Mouse (Mus musculus): ENCODE measurements around the gene Ly6g5c. TPM values are rescaled to one million over a fixed set of nuclear protein-coding genes. Genes with fewer than 3 reads are reported as not detected.
A peak's percentile ranks its signal among the peaks of the same experiment; 100 is the strongest.

Ly6g5c gene
- polyA plus RNA-seq, 1 experiment, result not detected

DNA sequence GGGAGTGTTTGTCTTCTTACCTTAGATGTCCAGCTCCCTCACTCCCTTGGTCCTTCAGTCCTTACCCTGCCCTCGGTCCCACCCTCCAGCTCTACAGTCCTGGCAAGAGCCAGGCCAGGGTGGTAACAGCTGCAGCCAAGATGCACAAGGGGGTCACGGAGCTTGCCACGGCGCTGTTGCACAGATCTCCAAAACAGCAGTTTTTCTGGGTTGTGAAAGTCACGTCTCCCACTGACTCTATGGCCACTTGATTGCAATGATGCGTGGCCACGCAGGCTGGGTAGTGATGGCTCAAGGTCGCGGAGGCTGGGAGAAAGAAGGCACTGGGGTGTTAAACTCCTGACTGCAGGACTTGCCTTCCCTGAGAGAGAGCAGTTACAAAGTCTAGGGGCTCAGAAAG is 36.6 kb upstream of the Ly6g5c start:
- no peak for TF ChIP-seq CTCF (conservative IDR thresholded peaks at IDR 0.05; ENCODE audit: insufficient read depth, insufficient read length, low read depth, low read length)
- TF ChIP-seq POLR2A (IDR thresholded peaks at IDR 0.05; ENCODE audit: low read depth, low read length), result no peak
- Histone ChIP-seq H3K4me1 (ENCODE audit: control insufficient read depth, insufficient read depth, low read length) (no peaks in the 10 kb centered on the region), H3K36me3 (ENCODE audit: control insufficient read depth, insufficient read depth, low read length) (no peaks in the 10 kb centered on the region), H3K27me3 (replicated peaks; ENCODE audit: control insufficient read depth, insufficient read depth, low read length) (no peaks in the 10 kb centered on the region), H3K27ac (ENCODE audit: insufficient read depth, low read depth, low read length) (no peak overlapping the region), H3K4me3 (ENCODE audit: insufficient read depth, low read depth, low read length) (no peak overlapping the region)
- peak; percentile 29 for DNase-seq
- 54% methylated on average over 9 of the region's 9 CpGs for WGBS

DNA sequence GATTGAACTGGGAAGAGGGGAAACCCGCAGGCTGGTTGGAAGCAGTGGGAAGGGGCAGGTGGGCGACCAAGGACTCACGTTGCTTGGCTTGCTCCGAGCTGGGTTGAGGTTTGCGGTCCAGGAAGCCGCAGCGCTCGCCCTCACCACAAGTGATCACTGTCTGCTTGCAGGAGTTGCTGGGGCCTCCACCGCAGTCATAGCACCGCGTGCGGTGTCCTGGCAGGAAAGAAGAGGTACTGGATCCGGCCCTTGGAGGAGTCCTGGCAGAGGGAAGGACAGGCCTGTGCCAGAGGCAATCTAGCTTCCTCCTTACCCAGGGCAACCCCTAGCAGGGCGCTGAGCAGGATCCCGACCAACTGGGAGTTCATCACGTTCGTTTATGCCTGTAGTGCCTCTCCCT is 34.0 kb upstream of the Ly6g5c start:
- DNase-seq, result no peak
- TF ChIP-seq POLR2A (IDR thresholded peaks at IDR 0.05; ENCODE audit: low read depth, low read length) (no peak), CTCF (conservative IDR thresholded peaks at IDR 0.05; ENCODE audit: insufficient read depth, insufficient read length, low read depth, low read length) (no peak)
- Histone ChIP-seq H3K36me3 (ENCODE audit: control insufficient read depth, insufficient read depth, low read length) (no peaks in the 10 kb centered on the region), H3K27ac (ENCODE audit: insufficient read depth, low read depth, low read length) (no peak overlapping the region), H3K4me1 (ENCODE audit: control insufficient read depth, insufficient read depth, low read length) (peaks cover 10% of the 10 kb centered on the region; the same call in 1 of the 2 replicates), H3K27me3 (replicated peaks; ENCODE audit: control insufficient read depth, insufficient read depth, low read length) (no peaks in the 10 kb centered on the region), H3K4me3 (ENCODE audit: insufficient read depth, low read depth, low read length) (no peak overlapping the region)
- WGBS, result 56% methylated on average over 17 of the region's 17 CpGs

DNA sequence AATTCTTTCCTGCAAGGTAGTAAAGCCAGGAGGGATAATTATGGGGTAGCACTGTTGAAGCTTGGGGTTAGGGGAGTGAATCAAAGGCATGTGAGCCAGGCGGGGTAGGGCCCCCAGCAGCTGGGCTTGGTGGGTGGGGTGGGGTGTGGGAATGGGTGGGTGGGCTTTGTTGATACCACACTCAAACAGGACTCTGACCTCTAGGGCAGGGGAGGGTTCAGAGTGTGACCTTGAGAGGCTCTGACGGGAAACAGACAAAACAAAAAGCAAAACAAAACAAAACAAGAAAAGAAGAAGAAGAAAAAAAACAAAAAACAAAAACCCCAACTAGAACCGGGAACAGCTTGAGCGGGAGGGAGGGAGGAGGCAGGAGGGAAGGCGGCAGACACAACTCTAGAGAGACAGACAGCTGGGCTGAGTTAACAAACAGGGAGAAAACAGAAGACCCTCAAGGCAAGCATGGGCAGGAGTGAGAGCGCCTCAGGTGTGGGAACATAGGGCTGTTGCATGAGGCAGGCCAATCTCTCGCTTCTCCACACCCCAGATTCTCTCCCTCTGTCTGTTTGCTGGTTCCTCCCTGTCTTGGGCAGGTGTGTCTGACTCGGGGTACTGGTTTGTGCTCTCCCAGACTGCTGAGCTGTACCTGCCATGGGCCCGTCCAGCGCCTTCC is 31.4 kb upstream of the Ly6g5c start, which contains the start of gene Ly6g6e:
Ly6g6e (plus strand) TSS at position 396 of the 670 bp plus-strand sequence.
- DNase-seq, result no peak
- Histone ChIP-seq H3K27me3 (replicated peaks; ENCODE audit: control insufficient read depth, insufficient read depth, low read length) (no peaks in the 10 kb centered on the region), H3K36me3 (ENCODE audit: control insufficient read depth, insufficient read depth, low read length) (no peaks in the 10 kb centered on the region), H3K4me3 (ENCODE audit: insufficient read depth, low read depth, low read length) (peak within 1 kb of the TSS; percentile 66), H3K4me1 (ENCODE audit: control insufficient read depth, insufficient read depth, low read length) (peaks cover 10% of the 10 kb centered on the region; the same call in 1 of the 2 replicates), H3K27ac (ENCODE audit: insufficient read depth, low read depth, low read length) (peak within 1 kb of the TSS; percentile 81)
- TF ChIP-seq CTCF (conservative IDR thresholded peaks at IDR 0.05; ENCODE audit: insufficient read depth, insufficient read length, low read depth, low read length) (no peak), POLR2A (IDR thresholded peaks at IDR 0.05; ENCODE audit: low read depth, low read length) (no peak)
- 50% methylated on average over 10 of the region's 10 CpGs for WGBS

DNA sequence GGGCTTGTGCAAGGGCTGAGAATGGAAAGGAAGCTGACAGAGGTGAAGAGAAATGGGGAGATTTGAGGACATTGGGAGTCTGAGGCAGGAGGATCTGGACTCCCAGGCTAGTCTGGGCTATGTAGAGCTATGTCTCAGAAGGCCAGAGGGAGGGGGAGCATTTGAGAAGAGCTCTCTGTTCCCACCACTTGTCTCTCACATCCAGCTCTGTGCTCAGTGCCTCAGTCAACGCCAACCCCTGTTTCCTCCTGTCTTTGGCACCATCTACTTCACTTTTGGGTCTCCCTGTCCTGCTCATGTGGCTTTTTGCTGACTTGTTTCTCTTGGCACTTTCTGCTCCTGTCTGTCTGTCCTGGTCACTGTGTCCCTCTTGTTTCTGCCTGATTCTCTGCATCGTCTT is 30.8 kb upstream of the Ly6g5c start:
- no peaks in the 10 kb centered on the region for H3K36me3 ChIP-seq (ENCODE audit: control insufficient read depth, insufficient read depth, low read length)
- H3K27me3 ChIP-seq (replicated peaks; ENCODE audit: control insufficient read depth, insufficient read depth, low read length), result no peaks in the 10 kb centered on the region
- WGBS, result 21% methylated on average over 2 of the region's 2 CpGs
- TF ChIP-seq CTCF (conservative IDR thresholded peaks at IDR 0.05; ENCODE audit: insufficient read depth, insufficient read length, low read depth, low read length) (no peak), POLR2A (IDR thresholded peaks at IDR 0.05; ENCODE audit: low read depth, low read length) (no peak)
- peaks cover 10% of the 10 kb centered on the region; the same call in 1 of the 2 replicates for H3K4me1 ChIP-seq (ENCODE audit: control insufficient read depth, insufficient read depth, low read length)
- H3K4me3 ChIP-seq (ENCODE audit: insufficient read depth, low read depth, low read length), result peak overlapping the region; percentile 66
- peak overlapping the region; percentile 81 for H3K27ac ChIP-seq (ENCODE audit: insufficient read depth, low read depth, low read length)
- DNase-seq, result no peak

DNA sequence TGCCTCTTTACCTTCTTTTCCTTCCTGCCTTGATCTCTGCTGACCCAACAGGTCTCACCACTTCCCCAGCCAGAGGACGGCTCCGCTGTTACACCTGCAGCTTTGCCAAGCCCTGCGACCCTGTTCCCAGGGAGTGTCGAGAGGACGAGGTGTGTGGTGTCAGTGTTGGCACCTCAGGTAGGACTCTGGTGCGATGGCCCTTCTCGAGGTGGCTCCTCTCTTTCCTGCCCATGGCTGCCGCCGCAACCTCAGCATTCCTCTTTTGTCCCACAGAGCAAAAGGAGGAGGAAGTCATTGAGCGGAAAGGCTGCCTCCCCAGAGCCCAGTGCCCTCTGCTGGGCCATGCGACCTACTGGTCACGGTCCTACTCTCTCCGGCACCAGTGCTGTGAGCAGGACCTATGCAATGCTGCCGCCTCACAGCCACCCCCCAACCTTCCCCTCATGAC is 30.3 kb upstream of the Ly6g5c start, which contains the start of gene Ly6g6d:
Ly6g6d (minus strand) TSS at position 280 of the 448 bp plus-strand sequence.
- WGBS, result 0% methylated on average over 14 of the region's 14 CpGs
- Histone ChIP-seq H3K27me3 (replicated peaks; ENCODE audit: control insufficient read depth, insufficient read depth, low read length) (no peaks in the 10 kb centered on the region), H3K4me3 (ENCODE audit: insufficient read depth, low read depth, low read length) (peak within 1 kb of the TSS; percentile 66), H3K36me3 (ENCODE audit: control insufficient read depth, insufficient read depth, low read length) (no peaks in the 10 kb centered on the region), H3K4me1 (ENCODE audit: control insufficient read depth, insufficient read depth, low read length) (peaks cover 10% of the 10 kb centered on the region; the same call in 1 of the 2 replicates), H3K27ac (ENCODE audit: insufficient read depth, low read depth, low read length) (peak within 1 kb of the TSS; percentile 81)
- peak; percentile 83 for DNase-seq
- peak; percentile 46 for TF ChIP-seq POLR2A (IDR thresholded peaks at IDR 0.05; ENCODE audit: low read depth, low read length)
- TF ChIP-seq CTCF (conservative IDR thresholded peaks at IDR 0.05; ENCODE audit: insufficient read depth, insufficient read length, low read depth, low read length), result peak; percentile 69

DNA sequence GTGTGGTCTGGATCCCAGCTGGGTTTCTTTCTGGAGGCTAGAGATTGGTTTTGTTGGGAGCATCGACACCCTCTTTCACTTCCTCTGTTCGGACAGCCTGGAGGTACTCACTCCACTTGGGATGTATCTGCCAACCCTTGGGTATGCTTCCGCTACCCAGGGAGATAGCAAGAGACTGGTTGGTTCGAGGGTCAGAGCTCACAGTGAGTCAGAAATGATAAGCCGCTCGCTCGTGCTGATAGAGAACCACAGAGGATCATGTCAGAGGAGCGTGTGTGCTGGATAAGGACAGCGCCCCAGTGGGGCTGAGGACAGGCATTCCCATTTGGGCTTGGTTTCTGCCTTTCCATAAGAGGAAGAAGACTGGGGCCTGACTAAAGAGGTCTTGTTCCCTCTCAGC is 28.3 kb upstream of the Ly6g5c start:
- DNase-seq, result no peak
- Histone ChIP-seq H3K36me3 (ENCODE audit: control insufficient read depth, insufficient read depth, low read length) (no peaks in the 10 kb centered on the region), H3K27ac (ENCODE audit: insufficient read depth, low read depth, low read length) (no peak overlapping the region), H3K27me3 (replicated peaks; ENCODE audit: control insufficient read depth, insufficient read depth, low read length) (no peaks in the 10 kb centered on the region), H3K4me3 (ENCODE audit: insufficient read depth, low read depth, low read length) (no peak overlapping the region), H3K4me1 (ENCODE audit: control insufficient read depth, insufficient read depth, low read length) (peaks cover 10% of the 10 kb centered on the region; the same call in 1 of the 2 replicates)
- 71% methylated on average over 9 of the region's 9 CpGs for WGBS
- TF ChIP-seq POLR2A (IDR thresholded peaks at IDR 0.05; ENCODE audit: low read depth, low read length), result no peak
- no peak for TF ChIP-seq CTCF (conservative IDR thresholded peaks at IDR 0.05; ENCODE audit: insufficient read depth, insufficient read length, low read depth, low read length)

DNA sequence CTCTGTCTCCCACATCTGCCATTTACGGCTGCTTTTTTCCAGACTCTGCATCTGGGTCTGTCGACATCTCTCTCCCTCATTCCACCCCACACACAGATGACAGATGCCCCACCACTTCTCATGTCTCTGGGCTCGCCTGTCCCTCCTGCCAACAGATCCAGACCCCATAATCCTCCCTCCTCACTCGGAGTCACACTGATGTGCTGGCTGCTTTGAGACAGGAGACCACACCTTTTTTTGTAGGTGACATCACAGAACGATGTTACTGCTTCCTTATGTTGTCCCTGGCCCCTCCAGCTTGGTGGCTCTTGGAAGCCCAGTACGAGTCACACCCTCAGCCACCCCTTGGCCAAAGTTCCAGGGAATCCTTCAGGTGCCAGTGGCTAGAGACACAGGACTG is 27.8 kb upstream of the Ly6g5c start:
- H3K4me3 ChIP-seq (ENCODE audit: insufficient read depth, low read depth, low read length), result no peak overlapping the region

More for the DNA sequence above, 27.8 kb upstream of the Ly6g5c start:
- H3K36me3 ChIP-seq (ENCODE audit: control insufficient read depth, insufficient read depth, low read length), result no peaks in the 10 kb centered on the region
- no peak for DNase-seq
- H3K27me3 ChIP-seq (replicated peaks; ENCODE audit: control insufficient read depth, insufficient read depth, low read length), result no peaks in the 10 kb centered on the region
- H3K27ac ChIP-seq (ENCODE audit: insufficient read depth, low read depth, low read length), result no peak overlapping the region
- peaks cover 10% of the 10 kb centered on the region; the same call in 1 of the 2 replicates for H3K4me1 ChIP-seq (ENCODE audit: control insufficient read depth, insufficient read depth, low read length)
- 70% methylated on average over 6 of the region's 6 CpGs for WGBS
- no peak for TF ChIP-seq POLR2A (IDR thresholded peaks at IDR 0.05; ENCODE audit: low read depth, low read length)
- TF ChIP-seq CTCF (conservative IDR thresholded peaks at IDR 0.05; ENCODE audit: insufficient read depth, insufficient read length, low read depth, low read length), result no peak

Measured in kidney, adult 2 months (tissue).